Mouse (Mus musculus) c-Kit-positive CD71-positive TER-119-negative erythroid progenitor cells, embryonic 14.5 days (primary cell): ENCODE results near the gene Bad.
A peak's percentile ranks its signal among the peaks of the same experiment; 100 is the strongest.

Experiments
- DNase-seq: peaks from one replicate; pipeline ENCODE4 v3.0.0-alpha.2; 2013; ENCODE audit warnings: low read depth

The Bad gene

DNA sequence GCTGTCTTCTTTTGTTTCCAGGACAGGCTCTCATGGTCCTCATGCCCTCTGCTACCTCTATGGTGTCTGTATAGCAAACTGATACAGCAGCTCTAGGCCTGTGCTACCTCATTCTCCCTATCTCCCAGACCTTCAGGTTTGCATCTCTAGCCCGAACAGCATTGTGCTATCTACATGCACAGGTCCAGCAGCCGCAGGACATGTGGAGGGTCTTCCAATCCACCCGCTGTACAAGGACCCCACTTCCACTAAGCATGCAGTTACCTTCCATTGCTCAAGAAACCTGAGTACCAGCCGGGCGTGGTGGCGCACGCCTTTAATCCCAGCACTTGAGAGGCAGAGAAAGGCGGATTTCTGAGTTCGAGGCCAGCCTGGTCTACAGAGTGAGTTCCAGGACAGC lies 27.1 kb upstream of the Bad start:
- no peak for DNase-seq

- DNase-seq = no peak
These were observed 26.4 kb upstream of the Bad start for GRCm38 (mm10) chr19:6915276-6915675.

GRCm38 (mm10) chr19:6916496-6916895 lies 25.2 kb upstream of the Bad start:
- DNase-seq = no peak

DNA sequence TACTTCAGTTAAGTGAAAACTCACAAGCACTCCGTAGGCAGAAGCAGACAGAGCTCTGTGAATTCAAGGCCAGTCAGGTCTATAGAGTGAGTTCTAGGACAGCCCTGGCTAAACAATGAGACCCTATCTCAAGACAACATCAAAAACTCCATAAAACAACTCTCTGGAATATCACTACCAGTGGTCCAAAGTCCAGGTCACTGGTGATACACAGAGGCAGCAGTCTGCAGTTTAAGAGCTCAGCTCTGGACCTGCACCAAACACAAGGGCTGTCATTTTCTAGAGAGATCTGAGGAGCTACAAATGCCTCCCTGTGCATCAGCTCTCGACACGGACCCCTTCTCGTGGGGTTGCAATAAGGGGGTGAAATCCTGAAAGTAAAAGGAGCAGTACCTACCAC lies 23.3 kb upstream of the Bad start:
- DNase-seq = no peak

DNA sequence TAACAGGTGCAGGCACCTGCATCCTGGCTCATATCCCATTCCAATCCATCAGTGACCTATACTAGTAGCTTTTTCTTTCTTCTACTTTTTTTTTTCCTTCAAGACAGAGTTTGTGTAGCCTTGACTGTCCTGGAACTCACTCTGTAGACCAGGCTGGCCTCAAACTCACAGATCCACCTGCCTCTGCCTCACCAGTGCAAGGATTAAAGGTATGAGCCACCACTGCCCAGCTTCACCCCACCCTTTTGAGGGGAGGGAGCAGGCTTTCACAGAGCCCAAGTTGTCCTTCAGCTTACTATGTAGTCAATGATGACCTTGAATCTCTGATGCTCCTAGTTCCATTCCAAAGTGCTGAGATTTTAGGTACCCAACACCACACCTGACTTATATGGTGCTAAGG lies 22.2 kb upstream of the Bad start:
- DNase-seq = no peak

DNA sequence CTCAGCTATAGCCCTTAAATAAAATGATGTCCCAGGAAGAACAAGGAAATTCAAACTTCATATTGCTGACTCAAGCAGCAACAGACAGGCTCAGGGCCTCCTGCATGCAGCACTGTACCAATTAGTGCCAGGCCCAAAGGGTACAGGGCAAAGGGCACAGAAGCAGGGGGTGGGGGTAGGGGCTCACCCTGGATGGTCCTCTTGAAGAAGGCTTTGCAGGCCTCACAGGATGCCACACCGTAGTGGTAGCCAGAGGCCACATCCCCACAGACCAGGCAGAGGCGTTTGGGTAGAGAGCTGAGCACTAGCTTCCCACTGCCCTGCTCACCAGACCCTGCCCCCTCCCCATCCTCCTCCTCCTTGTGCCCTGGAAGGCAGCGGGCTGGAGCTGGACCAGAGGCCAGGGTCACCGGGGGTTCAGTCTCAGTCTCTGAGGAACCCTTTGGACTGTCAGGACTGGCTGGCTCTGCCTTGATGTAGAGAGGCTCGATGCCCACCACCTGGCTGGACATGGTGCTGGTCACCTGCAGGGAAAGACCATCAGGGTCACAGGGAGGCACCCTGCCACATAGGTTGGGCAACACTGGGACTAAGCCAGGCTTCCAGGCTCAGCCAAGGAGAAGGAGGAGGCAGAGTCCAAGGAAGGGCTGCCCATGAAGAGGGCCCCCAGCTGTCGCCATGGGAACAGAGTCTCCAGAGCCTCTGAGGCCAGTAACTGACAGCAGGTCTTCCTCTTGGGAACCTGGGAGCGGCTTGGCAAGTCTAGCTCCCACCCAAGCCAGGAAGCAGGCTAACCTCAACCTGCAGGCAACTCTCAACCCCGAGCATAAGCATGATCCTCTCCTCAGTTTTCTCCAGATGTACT lies 21.6 kb upstream of the Bad start:
- DNase-seq = no peak

- no peak for DNase-seq
These were observed 20.7 kb upstream of the Bad start for GRCm38 (mm10) chr19:6920741-6921636.

- DNase-seq = peak; percentile 100
These were observed 19.8 kb upstream of the Bad start, which contains the start of gene Esrra for GRCm38 (mm10) chr19:6921647-6922567. Gene Esrra, minus strand, starts transcription at chr19:6921813.

DNA sequence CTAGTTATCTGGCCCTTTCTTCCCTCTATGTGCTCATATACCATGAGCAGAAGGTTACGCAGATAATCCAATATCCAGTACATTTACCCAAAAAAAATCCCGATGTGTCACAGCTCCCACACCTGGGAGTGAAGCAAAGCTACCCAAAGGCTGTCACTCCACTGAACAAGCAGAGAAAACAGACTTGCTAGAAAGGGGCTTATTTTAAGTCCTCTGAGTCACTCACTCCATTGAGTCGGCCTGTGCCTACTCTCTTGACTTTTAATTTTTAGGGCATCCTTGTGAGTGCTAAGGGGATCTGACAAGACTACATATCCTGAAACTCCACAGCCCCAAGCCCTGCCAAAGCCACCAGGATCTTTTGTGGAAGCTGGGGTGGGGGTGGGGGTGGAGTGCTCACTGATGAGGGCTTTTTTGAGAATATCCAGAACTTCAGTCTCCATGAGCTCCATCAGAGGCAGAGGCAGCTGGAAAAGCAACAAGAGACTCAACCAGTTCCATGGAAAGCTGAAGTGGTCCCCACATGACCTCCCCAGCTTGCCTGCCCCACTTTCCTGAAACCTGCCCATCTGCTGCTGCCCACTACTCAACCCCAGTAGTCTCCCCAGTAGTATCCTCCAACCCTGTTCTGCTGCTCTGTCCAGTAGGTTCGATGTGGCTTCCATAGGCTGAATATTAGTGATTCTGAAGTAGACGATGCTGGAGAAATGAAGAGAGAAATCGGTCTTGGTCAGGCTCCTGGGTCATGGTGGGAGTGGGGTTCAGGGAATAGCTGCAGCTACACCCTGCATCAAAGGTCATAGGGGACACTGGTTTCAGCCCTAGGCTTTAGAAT lies 18.5 kb upstream of the Bad start:
- DNase-seq = no peak

- DNase-seq = peak; percentile 68
These were observed 17.0 kb upstream of the Bad start for GRCm38 (mm10) chr19:6924461-6925306.

- no peak for DNase-seq
These were observed 16.4 kb upstream of the Bad start, which contains the start of gene Catsperz for GRCm38 (mm10) chr19:6925307-6925573. Gene Catsperz, minus strand, starts transcription at chr19:6925380.

GRCm38 (mm10) chr19:6925611-6926329 lies 15.9 kb upstream of the Bad start:
- DNase-seq = no peak

DNA sequence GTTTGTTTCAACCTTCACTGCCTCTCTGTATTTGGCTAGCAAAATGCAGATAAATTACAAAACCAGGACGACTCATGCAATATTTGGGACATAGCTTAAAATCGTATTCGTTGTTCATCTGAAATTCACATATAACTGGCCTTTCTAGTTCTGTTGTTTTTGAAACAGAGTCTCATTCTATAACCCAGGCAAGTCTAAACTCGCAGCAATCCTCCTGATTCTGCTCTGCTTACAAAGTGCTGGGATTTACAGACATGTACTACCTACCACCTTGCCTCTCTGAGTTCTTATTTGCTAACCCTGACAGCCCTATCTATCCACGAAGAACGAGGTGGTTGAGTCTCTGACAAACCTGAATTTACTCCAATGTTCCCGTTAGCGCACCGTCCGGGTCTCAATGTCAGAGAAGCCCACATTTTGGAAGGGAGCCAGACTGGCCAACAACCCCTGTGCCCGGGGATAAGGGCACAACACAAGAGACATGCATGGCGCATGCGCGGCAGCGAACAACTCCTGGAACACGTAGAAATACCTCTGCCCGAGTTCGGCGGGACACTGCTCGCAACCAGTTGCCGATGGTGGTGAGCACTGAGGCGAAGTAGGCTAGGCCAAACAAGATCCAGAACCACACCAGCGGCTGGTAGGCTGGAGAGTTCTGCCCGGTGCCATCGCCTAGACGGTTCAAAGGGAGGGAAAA lies 15.0 kb upstream of the Bad start:
- DNase-seq = no peak

GRCm38 (mm10) chr19:6928080-6928479 lies 13.6 kb upstream of the Bad start:
- no peak for DNase-seq

- DNase-seq = no peak
These were observed 10.7 kb upstream of the Bad start for GRCm38 (mm10) chr19:6931002-6931401.

- no peak for DNase-seq
These were observed 9.6 kb upstream of the Bad start for GRCm38 (mm10) chr19:6932018-6932417.

- no peak for DNase-seq
These were observed 8.6 kb upstream of the Bad start for GRCm38 (mm10) chr19:6933102-6933435.

DNA sequence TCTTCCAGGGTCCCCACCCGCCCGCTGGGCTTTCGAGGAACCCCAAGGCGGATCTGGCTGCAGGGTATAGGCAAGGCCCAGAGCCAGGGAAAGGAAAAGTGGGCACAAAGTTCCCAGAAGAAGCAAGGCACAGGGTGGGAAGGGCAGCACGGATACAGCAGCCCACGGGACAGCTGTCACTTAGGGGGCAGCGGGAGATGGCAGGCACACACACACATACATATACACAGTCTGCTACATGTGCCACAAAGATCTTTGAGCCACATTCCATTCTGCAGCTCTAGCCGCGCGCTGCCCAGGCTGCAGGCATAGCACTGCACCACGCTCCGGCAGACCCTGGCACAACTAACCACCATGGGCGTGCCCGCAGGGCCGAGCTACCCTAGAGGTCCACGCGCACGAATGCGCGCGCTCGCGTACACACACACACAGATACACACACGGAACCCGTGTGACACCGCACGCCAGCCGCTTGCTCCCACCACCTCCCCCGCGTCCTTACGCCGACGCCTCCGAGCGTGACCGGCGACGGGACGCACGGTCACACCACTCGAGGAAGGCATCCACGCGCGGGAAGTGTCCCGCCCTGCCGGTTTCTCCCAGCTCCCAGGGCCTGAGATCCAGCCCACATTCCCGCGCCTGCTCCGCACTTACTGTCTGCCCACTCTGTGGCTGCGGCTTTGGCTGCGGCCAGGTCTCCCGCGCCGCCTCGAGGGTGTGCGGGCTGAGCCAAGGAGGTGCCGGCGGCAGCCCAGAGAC lies 8.0 kb upstream of the Bad start:
- no peak for DNase-seq
